Mouse (Mus musculus) brain, embryonic 14.5 days (tissue): ENCODE data around the gene Fam20a.

Experiments
- CTCF ChIP-seq: fragments of 200-500 bp; IDR thresholded peaks from 2 replicates; pipeline ENCODE4 v1.5.1; 2012; ENCODE audit warnings: inconsistent platforms, mild to moderate bottlenecking, moderate library complexity, borderline replicate concordance; ENCODE audit not compliant: insufficient read depth, insufficient read length; ENCODE audit errors: extremely low read depth
- POLR2A ChIP-seq: fragments of 200-500 bp; IDR thresholded peaks from 2 replicates; pipeline ENCODE4 v1.6.1; 2012; ENCODE audit warnings: mild to moderate bottlenecking, inconsistent platforms, borderline replicate concordance; ENCODE audit not compliant: poor library complexity, insufficient read depth, insufficient read length, severe bottlenecking; ENCODE audit errors: extremely low read depth

- TF ChIP-seq CTCF (no peak), POLR2A (no peak)
Observed at GRCm38 (mm10) chr11:109667371-109667770, 54.7 kb downstream of the Fam20a start.
